Mouse (Mus musculus): Measurements from ENCODE around the gene Lcn3.
"Not testable (repeated sequence)": the region's sequence is repeated elsewhere in the genome, so short reads cannot be mapped to it uniquely, and the experiment has no call there.

Lcn3 gene

DNA sequence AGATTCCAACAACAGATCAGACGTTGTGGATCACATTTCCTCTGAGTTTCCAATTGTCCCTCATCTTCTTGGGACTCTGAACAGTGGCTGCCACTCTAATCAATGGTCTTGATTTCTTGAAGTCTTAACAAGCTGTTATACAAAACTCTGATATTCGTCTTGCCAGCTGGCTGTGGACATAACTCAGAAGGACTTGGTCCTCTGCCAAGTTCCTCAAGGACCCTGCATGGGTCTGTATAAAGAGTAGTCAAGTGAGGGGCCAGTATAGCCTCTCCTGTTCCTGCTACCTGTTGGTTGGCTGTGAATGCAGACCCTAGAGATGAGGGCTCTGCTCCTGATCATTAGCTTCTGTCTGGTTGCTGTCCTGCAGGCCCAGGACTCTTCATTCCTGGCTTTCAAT is at the start of gene Lcn3:
Gene Lcn3 (plus strand): TSS at position 301 of the 400 bp plus-strand sequence.
- no peak for DNase-seq (ENCODE audit: low spot score in 2 of 2)

- no peak for DNase-seq (ENCODE audit: low spot score in 2 of 2)
Observed at GRCm38 (mm10) chr2:25717222-25717621, 48.1 kb upstream of the Lcn3 start.

DNA sequence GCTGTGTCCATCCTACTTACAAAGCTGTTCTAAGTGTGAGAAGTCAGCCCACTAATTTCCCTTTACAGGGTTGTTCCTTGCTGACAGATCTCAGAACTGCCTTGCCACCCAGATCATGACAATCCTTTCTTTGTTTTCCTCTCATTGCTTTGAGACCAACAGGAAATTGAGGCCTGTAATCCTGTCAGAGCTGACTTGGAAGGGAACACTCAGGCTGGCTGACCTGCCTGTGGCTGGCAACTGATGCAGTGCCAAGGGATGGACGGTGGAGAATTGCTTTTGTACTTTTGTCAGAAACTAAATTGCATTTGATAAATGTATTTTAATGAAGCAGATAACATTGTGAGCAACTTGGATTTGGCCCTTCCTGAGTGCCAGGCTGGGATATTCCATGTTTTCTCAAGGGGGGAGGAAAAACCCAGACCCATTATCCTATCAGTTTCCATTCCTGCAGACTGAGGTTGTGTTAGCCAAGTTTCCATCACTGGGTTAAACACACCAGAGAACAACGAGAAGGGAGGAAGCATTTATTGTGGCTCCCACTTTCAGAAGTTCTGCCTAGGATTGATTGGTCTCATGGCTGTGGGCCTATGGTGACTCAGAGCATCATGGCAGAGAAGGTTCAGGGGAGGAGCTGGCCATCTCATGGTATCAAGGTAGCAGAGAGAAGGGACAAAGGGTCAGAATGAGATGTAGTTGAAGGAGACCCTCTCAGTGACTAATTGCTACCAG is 32.0 kb upstream of the Lcn3 start:
- DNase-seq (ENCODE audit: low spot score in 2 of 2): no peak

DNA sequence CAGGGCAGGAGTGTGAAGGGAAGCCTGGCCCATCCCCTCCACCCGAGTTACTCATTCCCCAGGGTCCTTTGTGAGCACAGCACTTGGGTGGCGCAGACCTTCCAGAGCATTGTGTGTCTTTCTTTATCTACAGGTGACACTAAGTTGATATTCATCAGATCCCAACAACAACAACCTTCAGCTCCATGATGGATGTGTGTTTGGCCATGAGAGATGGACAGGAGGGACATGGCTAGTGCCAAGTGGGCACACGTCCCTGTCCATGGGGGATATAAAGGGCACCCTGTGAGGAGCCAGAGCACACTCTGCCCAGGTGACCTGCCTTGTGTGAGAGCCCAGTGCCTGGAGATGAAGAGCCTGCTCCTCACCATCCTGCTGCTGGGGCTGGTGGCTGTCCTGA is 28.7 kb upstream of the Lcn3 start, which contains the start of gene Obp2b:
Gene Obp2b (plus strand): TSS at position 301 of the 400 bp plus-strand sequence.
- not testable (repeated sequence) for DNase-seq (ENCODE audit: low spot score in 2 of 2)

DNA sequence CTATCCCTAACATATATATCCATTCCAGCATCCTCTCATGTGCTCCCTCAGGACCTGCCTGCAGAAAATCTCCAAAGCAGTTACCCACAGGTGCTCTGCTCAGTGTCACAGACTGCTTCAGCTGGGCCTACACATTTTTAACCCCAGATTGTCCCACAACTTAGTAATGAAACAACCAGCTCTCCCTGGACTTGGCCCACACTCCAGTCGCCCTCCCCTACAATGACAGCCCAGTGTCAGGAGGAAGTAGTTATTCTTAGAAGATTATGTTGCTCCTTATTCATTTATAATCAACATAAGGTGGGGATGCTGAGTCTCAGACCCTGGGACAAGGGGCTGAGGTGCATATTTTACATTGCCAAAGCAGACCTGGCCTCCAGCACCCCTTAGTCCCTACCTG is 23.7 kb upstream of the Lcn3 start:
- DNase-seq (ENCODE audit: low spot score in 2 of 2): no peak

- peak in 1 of 2 experiments; percentile 20 for DNase-seq (ENCODE audit: low spot score in 2 of 2)
Observed at GRCm38 (mm10) chr2:25754201-25754600, 11.2 kb upstream of the Lcn3 start.

GRCm38 (mm10) chr2:25758064-25758625 is 7.2 kb upstream of the Lcn3 start:
- DNase-seq (ENCODE audit: low spot score in 2 of 2): no peak

- DNase-seq (ENCODE audit: low spot score in 2 of 2): no peak
Observed at GRCm38 (mm10) chr2:25767764-25768163, 2.4 kb downstream of the Lcn3 start.

DNA sequence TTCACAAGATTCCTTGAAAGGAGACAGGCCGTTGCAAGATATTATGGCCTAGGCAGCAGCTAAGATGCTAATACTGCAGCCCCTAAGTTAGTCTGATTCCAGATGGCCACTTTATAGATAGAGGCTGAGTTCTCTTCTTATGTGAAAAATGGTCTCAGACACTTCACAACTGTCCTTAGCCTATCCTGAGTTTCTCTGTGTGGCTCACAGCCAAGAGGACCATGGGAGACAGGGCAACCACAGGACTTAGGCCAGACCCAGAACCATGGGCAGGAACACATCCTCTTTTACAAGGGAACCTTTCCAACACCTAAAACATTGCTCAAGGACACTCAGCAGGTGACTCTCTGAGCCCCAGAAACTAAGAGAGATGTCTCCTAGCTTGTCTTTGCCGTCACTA is 8.1 kb downstream of the Lcn3 start:
- no peak for DNase-seq (ENCODE audit: low spot score in 2 of 2)

DNA sequence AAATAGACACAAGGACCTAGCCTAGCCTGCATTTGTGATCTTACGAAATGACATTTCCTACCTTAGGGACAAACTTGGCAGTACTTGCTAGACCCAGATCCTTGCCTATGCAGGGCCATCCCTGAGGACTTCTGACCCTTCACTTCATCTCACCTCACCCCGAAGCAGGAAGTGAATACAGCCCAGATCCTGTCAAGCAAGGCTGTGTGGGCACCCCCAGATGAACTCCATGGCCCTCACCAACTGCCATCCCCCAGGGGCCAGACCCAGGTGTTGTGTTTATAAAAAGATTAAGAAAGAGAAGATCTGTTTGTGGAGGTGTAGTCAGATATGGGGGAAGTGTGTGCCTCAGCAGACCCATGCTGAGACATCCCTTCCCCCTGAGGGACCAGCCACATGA is 9.3 kb downstream of the Lcn3 start:
- no peak for DNase-seq (ENCODE audit: low spot score in 2 of 2)

- DNase-seq (ENCODE audit: low spot score in 2 of 2): no peak
Observed at GRCm38 (mm10) chr2:25775991-25776390, 10.6 kb downstream of the Lcn3 start.

DNA sequence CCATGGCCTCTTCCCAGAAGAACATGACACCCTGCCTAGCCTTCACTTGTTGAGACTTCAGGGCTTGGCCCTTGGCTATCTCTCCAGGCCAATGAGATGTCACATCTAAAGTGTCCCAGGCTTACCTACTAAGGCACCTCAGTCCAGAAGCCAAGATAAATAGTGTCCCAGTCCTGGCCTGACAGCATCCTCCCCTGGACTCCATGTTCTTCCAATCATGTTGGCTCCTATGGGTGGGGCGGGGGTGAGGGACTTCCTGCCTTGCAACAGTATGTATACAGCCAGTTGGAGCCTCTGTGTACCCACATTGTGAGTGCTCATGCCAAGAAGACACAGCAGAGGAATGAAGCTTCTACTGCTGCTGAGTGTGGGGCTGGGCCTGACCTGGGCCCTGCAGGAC is 11.3 kb downstream of the Lcn3 start, which contains the start of gene Lcn11:
Gene Lcn11 (plus strand): TSS at position 301 of the 400 bp plus-strand sequence.
- DNase-seq (ENCODE audit: low spot score in 2 of 2): no peak

- DNase-seq (ENCODE audit: low spot score in 2 of 2): no peak
Observed at GRCm38 (mm10) chr2:25779076-25779475, 13.7 kb downstream of the Lcn3 start.

DNA sequence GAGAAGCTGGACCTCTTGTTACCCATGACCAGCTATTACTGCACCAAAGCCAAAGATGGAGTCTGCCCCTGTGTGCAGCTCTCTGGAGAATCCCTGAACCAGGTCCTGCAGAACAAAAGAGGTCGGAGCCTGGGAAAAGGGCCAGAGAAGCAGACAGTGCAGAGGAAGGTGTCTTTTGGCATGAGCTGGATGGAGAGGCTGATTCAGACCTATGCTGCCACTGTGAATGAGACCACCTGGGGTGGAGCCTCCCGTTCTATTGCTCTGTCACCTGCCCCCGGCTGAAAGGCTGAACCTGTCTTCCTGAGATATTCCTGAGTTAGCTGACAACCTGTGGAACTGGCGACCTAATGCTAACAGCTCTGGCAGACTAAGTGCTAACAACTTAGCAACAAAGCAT is 15.6 kb downstream of the Lcn3 start:
- no peak for DNase-seq (ENCODE audit: low spot score in 2 of 2)

DNA sequence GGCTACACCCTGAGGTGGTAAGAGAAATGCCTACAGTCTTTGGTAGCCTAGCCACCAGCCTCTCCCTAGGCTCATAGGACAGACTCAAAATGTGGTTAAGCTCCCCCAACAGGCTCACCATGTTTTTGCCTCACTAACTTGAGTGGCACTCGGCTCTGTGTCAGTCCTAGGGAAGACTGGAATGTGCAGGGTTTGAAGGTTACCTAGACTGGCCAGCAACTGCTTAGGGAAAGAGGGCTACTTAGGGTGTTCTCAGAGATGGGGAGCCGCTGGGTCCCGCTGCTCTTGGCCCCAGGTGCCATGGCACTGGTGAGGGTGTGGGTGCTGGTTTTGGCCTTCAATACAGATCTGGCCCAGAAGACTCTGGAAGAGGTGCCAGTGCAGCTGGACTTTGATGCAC is 16.6 kb downstream of the Lcn3 start, which contains the start of gene Gm13539:
Gene Gm13539 (plus strand): TSS at position 301 of the 400 bp plus-strand sequence.
- no peak for DNase-seq (ENCODE audit: low spot score in 2 of 2)

- no peak for DNase-seq (ENCODE audit: low spot score in 2 of 2)
Observed at GRCm38 (mm10) chr2:25785573-25786322, 20.4 kb downstream of the Lcn3 start.

DNA sequence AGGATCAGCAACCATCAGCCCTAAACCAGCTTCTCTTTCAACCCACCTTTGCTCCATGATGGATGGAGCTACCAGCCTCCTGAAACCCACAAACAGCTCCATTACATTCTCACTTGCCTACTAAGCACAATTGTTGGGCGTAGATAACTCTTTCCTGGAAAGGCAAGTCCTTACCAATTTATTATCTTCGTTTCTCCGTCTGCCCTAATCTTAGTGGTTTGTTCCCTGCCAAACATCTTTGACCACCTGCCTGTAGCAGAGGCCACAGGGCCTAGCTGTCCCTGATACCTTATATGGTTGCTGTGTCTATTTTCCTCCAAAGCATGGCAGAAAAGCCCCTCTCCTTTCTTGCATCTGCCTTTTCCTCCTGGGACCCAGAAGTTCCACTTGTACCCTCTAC is 23.7 kb downstream of the Lcn3 start:
- no peak for DNase-seq (ENCODE audit: low spot score in 2 of 2)

GRCm38 (mm10) chr2:25797635-25798034 is 32.3 kb downstream of the Lcn3 start:
- no peak for DNase-seq (ENCODE audit: low spot score in 2 of 2)

DNA sequence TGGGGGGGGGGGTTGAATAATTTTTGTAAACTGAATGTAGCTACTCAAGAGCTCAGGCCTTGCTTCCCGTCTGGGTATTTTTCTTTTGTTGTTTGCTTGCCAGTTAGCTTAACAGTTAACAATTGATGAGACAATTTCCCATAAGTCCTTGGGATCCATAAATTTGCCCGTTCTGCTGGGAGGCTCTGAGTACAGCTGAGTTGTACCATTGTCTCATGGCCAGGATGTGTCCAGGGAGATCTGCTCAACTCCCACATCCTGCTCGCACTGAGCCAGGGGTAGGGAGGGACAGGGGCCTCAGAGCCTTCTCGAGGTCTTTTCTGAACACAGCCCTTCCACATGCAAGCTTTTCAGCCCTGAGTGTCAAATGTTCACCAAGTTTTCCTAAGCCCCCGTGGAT is 32.7 kb downstream of the Lcn3 start:
- DNase-seq (ENCODE audit: low spot score in 2 of 2): no peak

- DNase-seq (ENCODE audit: low spot score in 2 of 2): no peak
Observed at GRCm38 (mm10) chr2:25811711-25812110, 46.3 kb downstream of the Lcn3 start.

GRCm38 (mm10) chr2:25813364-25813763 is 48.0 kb downstream of the Lcn3 start:
- peak in 1 of 2 experiments; percentile 6 for DNase-seq (ENCODE audit: low spot score in 2 of 2)

DNA sequence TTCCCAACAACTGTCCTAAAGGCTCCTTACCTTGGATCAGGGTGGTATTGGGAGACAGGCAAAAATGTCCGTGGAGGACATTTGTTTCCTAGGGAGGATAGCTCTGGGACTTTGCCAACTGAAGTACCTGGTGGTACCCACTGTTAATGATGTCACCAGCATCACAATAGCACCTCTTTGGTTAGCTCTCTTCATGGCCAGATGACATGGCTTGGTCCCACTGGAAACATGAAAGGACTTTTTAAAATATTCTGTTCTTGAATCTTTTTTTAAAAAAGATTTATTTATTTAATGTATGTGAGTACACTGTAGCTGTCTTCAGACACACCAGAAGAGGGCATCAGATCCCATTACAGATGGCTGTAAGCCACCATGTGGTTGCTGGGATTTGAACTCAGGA is 50.4 kb downstream of the Lcn3 start, which contains the start of gene Glt6d1:
Gene Glt6d1 (minus strand): TSS at position 101 of the 400 bp plus-strand sequence.
- DNase-seq (ENCODE audit: low spot score in 2 of 2): not testable (repeated sequence)

Measured in spleen, postnatal 4 days (tissue).